Mouse (Mus musculus): ENCODE measurements around the gene Polrmt. TPM values are rescaled to one million over a fixed set of nuclear protein-coding genes. Genes with fewer than 3 reads are reported as not detected.

The Polrmt gene
- polyA plus RNA-seq, 1 experiment from 2014 or later, result 33.9 TPM

DNA sequence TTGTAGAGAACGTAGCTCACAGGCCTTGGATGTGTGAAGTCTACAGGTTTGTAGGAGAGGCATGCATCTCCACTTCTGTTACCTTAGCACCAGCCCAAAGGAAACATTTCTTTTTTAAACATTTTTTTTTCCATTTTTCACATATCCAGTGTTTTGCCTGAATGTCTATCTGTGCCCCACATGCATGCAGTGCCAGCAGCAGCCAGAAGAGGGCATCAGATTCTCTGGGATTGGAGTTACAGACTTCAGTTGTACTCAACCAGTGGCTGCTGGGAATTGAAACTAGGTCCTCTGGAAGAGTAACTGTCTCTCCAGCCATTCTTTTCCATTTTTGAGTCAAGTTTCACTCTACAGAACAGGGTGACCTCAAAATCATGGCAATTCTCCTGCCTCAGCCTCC is 13.9 kb downstream of the Polrmt start:
- Histone ChIP-seq H3K4me2 (no peak overlapping the region), H3K27me3 (replicated peaks) (no peaks in the 10 kb centered on the region), H3K27ac (no peak overlapping the region), H3K4me3 (replicated peaks) (no peak overlapping the region), H3K4me1 (no peaks in the 10 kb centered on the region), H3K36me3 (peaks cover 35% of the 10 kb centered on the region), H3K9me3 (peaks cover 2% of the 10 kb centered on the region; the same call in 1 of the 2 replicates), H3K9ac (no peak overlapping the region)
- ATAC-seq (ENCODE audit: insufficient read depth, low FRiP score, low read depth), result no peak
- WGBS, result 95% methylated on average over 1 of the region's 1 CpGs

DNA sequence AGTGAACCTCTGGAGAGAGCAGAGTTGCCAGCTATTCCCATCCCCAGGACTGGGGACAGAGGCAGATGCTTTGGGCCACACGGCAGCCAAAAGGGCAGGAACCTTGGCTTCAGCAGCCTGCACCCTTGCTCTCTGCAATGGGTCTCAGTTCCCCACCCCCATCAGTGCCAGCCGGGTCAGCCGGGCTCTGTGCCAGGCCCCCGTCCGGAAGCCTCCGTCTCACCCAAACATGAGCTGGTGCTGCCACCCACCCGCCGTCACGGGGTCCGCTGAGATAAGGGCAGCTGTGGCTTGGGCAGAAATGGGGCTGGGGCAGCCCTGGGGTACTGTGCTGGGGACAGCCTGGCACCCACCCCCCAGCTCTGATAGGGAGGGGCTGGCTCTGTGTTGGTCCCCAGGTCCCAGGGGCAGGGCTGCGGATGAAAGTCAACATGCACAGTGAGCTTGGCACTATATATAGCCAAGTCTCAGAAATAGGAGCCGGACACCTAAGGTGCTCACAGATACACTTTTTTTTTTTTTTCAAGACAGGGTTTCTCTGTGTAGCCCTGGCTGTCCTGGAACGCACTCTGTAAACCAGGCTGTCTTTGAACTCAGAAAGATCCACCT is 16.9 kb downstream of the Polrmt start:
- Histone ChIP-seq H3K4me3 (replicated peaks) (no peak overlapping the region), H3K4me1 (no peaks in the 10 kb centered on the region), H3K4me2 (no peak overlapping the region), H3K9me3 (no peaks in the 10 kb centered on the region), H3K27me3 (replicated peaks) (no peaks in the 10 kb centered on the region), H3K36me3 (peaks cover 8% of the 10 kb centered on the region; the same call in 1 of the 2 replicates), H3K9ac (no peak overlapping the region), H3K27ac (no peak overlapping the region)
- 78% methylated on average over 13 of the region's 13 CpGs for whole genome bisulfite sequencing
- ATAC-seq (ENCODE audit: insufficient read depth, low FRiP score, low read depth), result no peak; the same call in 1 of the 2 replicates

DNA sequence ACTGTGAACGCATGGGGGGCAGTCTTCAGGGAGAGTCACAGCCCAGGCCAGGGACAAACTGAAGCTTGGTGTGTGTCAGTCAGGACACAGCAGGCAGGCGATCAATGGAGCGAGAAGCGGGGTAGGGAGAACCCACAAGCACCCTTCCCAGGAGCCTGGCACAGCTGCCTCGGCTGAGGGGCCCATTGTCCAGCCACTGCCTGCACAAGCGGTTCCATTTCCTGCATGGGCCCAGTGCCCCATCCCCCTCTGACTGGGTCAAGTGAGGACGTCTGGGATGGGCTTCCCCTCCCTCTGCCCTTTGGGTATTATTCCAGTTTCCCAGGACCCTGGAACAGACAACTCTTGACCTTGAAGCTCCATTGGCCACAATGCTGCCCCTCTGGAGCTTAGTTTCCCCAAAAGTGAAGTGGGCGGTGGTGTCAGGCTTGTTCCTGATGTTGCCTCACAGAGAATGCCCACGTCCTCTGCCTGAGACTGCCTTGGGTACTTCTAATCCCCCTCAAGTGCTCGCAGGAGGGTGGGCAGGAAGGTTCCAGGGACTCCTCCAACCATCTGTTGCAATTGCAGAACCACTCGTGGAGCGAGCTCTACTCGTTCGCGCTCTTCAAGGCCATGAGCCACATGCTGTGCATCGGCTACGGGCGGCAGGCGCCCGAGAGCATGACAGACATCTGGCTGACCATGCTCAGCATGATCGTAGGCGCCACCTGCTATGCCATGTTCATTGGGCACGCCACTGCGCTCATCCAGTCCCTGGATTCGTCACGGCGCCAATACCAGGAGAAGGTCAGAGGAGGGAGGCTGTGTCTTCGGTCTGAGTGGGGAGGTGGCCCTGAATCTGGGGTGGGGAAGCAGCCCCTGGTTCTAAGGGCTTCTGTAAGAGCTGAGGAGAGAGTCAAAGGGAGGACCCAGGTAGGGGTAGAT is 17.8 kb downstream of the Polrmt start:
- H3K4me1 ChIP-seq, result no peaks in the 10 kb centered on the region
- no peak overlapping the region for H3K9ac ChIP-seq
- no peak overlapping the region for H3K4me3 ChIP-seq (replicated peaks)
- no peaks in the 10 kb centered on the region for H3K27me3 ChIP-seq (replicated peaks)
- WGBS, result 66% methylated on average over 28 of the region's 28 CpGs
- no peak overlapping the region for H3K4me2 ChIP-seq
- 0 out of 2 replicates have a peak, but pooled peaks cover under 1% of the 10 kb centered on the region for H3K36me3 ChIP-seq
- H3K9me3 ChIP-seq, result no peaks in the 10 kb centered on the region
- no peak overlapping the region for H3K27ac ChIP-seq
- no peak for ATAC-seq (ENCODE audit: insufficient read depth, low FRiP score, low read depth)

DNA sequence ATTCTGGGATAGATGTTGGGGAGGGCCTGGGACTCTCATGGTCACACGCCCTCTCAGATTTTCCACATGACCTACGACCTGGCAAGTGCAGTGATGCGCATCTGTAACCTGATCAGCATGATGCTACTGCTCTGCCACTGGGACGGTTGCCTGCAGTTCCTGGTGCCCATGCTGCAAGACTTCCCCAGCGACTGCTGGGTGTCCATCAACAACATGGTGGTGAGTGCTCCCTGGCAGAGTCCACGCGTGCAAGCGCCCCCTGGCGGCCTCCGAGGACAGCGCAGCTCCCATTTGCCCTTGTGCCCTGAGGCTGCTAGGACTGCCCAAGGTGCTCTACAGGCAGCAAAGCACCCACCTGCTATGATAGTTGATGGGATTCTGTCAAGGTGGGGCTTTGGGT is 20.3 kb downstream of the Polrmt start:
- H3K9ac ChIP-seq, result no peak overlapping the region
- ATAC-seq (ENCODE audit: insufficient read depth, low FRiP score, low read depth), result no peak
- no peak overlapping the region for H3K27ac ChIP-seq
- no peaks in the 10 kb centered on the region for H3K9me3 ChIP-seq
- no peak overlapping the region for H3K4me2 ChIP-seq
- H3K27me3 ChIP-seq (replicated peaks), result no peaks in the 10 kb centered on the region
- H3K4me1 ChIP-seq, result no peaks in the 10 kb centered on the region
- H3K36me3 ChIP-seq, result no peaks in the 10 kb centered on the region
- H3K4me3 ChIP-seq (replicated peaks), result no peak overlapping the region
- 38% methylated on average over 11 of the region's 11 CpGs for WGBS

DNA sequence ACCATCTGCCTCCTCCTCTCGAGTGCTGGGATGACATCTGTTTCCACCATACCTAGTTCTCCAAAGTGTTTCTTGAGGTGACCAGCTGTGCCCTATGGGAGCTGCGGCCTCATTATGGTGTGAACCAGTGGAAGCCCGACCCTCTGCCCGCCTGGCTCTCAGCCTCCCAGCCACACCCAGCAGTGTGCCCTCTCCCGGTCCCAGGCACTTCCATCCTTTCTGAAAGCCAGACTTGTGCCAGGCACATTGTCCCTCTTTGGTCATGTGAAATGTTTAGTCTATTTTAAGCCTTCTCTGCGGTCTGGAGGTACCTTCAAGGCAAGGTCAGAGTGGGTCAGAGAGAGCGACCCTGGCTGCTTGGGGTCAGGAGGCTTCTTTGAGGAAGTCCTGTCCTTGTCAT is 22.7 kb downstream of the Polrmt start:
- H3K4me1 ChIP-seq, result no peaks in the 10 kb centered on the region
- no peaks in the 10 kb centered on the region for H3K36me3 ChIP-seq
- peaks cover 3% of the 10 kb centered on the region; the same call in 1 of the 2 replicates for H3K27me3 ChIP-seq (replicated peaks)
- no peak overlapping the region for H3K4me2 ChIP-seq
- H3K27ac ChIP-seq, result no peak overlapping the region
- no peaks in the 10 kb centered on the region for H3K9me3 ChIP-seq
- 76% methylated on average over 7 of the region's 7 CpGs for WGBS
- H3K4me3 ChIP-seq (replicated peaks), result no peak overlapping the region
- H3K9ac ChIP-seq, result no peak overlapping the region
- no peak for ATAC-seq (ENCODE audit: insufficient read depth, low FRiP score, low read depth)

DNA sequence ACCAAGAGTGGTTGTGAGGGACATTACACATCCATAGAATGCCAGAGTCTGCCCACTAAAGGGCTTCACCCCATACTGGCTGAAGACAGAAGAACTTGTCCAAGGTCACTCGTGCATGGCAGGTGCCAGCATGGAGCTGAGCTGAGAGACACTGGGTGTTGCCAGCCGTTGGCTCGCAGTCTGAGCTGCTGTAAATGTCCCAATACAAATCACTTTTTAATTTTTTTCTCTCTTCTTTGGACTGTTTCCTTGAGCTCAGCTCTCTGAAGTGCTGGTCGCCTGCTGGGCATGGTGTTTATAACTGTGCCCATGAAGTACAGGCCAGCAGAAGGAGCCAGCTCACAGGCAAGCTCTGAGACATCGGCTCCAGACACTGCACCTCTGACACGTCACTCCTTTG is 23.3 kb downstream of the Polrmt start:
- no peak for ATAC-seq (ENCODE audit: insufficient read depth, low FRiP score, low read depth)
- no peak overlapping the region for H3K4me2 ChIP-seq
- no peak overlapping the region for H3K27ac ChIP-seq
- WGBS, result 65% methylated on average over 6 of the region's 6 CpGs
- peaks cover 9% of the 10 kb centered on the region for H3K27me3 ChIP-seq (replicated peaks)
- no peaks in the 10 kb centered on the region for H3K4me1 ChIP-seq
- no peak overlapping the region for H3K4me3 ChIP-seq (replicated peaks)
- no peak overlapping the region for H3K9ac ChIP-seq
- H3K9me3 ChIP-seq, result no peaks in the 10 kb centered on the region
- no peaks in the 10 kb centered on the region for H3K36me3 ChIP-seq

DNA sequence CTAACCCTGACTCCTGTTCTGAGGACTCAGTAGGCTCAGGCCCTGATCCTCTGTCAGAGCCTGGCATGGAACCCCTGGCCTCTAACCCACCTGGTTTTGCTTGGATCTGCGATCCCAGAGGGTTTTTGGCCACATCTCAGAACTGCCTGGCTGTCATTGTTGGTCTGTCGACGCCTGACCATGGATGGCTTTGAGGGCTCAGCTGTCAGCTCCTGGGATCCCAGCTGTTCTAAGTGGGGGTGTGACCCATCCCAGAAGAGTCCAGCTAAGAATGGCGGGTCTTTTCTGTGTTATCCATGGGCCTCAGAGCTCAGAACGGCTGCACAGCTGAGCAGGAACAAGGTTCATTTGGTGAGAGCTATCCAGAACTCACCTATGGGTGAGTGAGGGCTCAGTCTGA is 25.3 kb downstream of the Polrmt start:
- Histone ChIP-seq H3K4me1 (peaks cover 16% of the 10 kb centered on the region), H3K9me3 (no peaks in the 10 kb centered on the region), H3K27me3 (replicated peaks) (peaks cover 29% of the 10 kb centered on the region), H3K27ac (no peak overlapping the region), H3K9ac (no peak overlapping the region), H3K4me3 (replicated peaks) (no peak overlapping the region), H3K4me2 (no peak overlapping the region), H3K36me3 (no peaks in the 10 kb centered on the region)
- 64% methylated on average over 5 of the region's 5 CpGs for WGBS
- ATAC-seq (ENCODE audit: insufficient read depth, low FRiP score, low read depth), result no peak

DNA sequence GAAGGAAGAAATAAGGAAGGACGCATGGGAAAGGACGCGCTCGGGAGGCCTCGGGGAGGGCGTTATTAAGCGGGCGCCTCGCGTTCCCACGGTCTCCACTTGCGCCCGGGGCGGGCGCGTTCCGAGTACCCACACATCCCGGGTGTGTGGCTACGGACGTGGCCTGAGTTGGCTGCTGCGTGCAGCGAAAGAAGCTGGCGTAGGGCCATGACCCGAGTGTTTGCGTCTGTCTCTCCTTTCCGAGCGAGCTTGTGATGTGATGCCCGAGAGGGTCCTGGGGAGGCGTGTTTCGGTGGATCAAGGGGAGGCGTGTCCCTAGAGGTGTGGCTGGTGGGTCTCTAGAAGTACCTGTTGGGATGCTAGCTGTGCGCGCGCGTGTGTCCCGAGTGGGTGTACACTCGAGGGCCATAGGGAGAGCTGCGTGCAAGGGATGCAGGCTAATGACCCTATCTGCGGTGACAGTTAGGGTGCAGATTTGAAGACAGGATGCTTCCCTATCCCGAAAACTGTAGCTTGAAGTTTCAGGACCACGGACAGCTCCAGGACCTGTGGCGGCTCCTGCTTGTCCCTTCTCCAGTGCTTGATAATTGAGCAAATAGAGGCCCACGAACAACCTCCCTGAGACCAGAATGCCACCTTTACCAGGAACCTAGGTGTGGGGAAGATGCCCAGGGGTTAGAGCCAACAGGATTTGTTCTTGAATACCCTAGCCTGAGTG is 28.6 kb downstream of the Polrmt start:
- H3K4me1 ChIP-seq, result peaks cover 18% of the 10 kb centered on the region
- no peak overlapping the region for H3K9ac ChIP-seq
- no peak overlapping the region for H3K27ac ChIP-seq
- peaks cover 45% of the 10 kb centered on the region for H3K27me3 ChIP-seq (replicated peaks)
- 3% methylated on average over 43 of the region's 43 CpGs for WGBS
- H3K36me3 ChIP-seq, result no peaks in the 10 kb centered on the region
- no peaks in the 10 kb centered on the region for H3K9me3 ChIP-seq
- no peak for ATAC-seq (ENCODE audit: insufficient read depth, low FRiP score, low read depth)
- peak overlapping the region; percentile 94 for H3K4me2 ChIP-seq
- peak overlapping the region; percentile 59 for H3K4me3 ChIP-seq (replicated peaks)

DNA sequence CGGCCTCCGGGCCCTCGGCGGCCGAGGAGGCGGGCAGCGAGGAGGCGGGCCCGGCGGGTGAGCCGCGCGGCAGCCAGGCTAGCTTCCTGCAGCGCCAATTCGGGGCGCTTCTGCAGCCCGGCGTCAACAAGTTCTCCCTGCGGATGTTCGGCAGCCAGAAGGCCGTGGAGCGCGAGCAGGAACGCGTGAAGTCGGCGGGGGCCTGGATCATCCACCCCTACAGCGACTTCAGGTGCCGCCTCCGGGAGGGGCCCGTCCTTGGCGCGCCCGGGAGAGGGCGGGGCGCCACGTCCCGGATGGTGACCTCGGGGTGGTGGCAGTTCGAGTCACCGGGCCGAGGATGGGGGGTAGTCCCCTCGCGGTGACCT is 29.4 kb downstream of the Polrmt start:
- H3K9ac ChIP-seq, result no peak overlapping the region
- whole genome bisulfite sequencing, result under 1% methylated on average over 39 of the region's 44 CpGs
- H3K4me3 ChIP-seq (replicated peaks), result peak overlapping the region; percentile 59
- H3K36me3 ChIP-seq, result no peaks in the 10 kb centered on the region
- ATAC-seq (ENCODE audit: insufficient read depth, low FRiP score, low read depth), result no peak
- H3K27me3 ChIP-seq (replicated peaks), result peaks cover 45% of the 10 kb centered on the region
- H3K4me2 ChIP-seq, result peak overlapping the region; percentile 94
- H3K9me3 ChIP-seq, result no peaks in the 10 kb centered on the region
- no peak overlapping the region for H3K27ac ChIP-seq
- peaks cover 20% of the 10 kb centered on the region for H3K4me1 ChIP-seq

DNA sequence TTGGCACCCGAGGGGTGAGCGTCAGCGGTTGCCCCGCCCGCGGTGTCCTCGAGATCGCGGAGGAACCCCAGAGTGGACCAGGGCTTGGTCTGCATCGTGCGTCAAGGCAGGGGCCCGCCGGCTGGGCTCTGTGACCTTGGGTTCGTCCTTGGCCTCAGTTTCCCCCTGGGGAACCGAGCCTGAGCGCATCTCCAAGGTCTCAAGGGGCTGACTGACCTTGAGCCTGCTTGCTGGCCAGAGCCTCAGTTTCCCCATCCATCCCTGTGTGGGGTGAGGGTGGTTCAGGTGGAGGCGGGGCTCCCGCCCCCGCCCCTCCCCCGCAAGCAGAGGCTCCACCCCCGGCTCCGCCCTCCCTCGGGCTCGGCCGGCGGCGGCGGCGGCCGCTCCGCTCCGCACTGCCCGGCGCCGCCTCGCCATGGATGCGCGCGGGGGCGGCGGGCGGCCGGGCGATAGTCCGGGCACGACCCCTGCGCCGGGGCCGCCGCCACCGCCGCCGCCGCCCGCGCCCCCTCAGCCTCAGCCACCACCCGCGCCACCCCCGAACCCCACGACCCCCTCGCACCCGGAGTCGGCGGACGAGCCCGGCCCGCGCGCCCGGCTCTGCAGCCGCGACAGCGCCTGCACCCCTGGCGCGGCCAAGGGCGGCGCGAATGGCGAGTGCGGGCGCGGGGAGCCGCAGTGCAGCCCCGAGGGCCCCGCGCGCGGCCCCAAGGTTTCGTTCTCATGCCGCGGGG is 30.0 kb downstream of the Polrmt start, which contains the start of gene Hcn2:
TSS of gene Hcn2 (plus strand) at position 381 of the 734 bp plus-strand sequence.
- Histone ChIP-seq H3K27me3 (replicated peaks) (peaks cover 45% of the 10 kb centered on the region), H3K9ac (no peak within 1 kb of the TSS), H3K4me3 (replicated peaks) (peak within 1 kb of the TSS; percentile 59), H3K36me3 (0 out of 2 replicates have a peak, but pooled peaks cover 5% of the 10 kb centered on the region), H3K9me3 (no peaks in the 10 kb centered on the region), H3K27ac (no peak within 1 kb of the TSS), H3K4me1 (peaks cover 20% of the 10 kb centered on the region), H3K4me2 (peak within 1 kb of the TSS; percentile 94)
- 2% methylated on average over 83 of the region's 91 CpGs for whole genome bisulfite sequencing
- ATAC-seq (ENCODE audit: insufficient read depth, low FRiP score, low read depth), result no peak

DNA sequence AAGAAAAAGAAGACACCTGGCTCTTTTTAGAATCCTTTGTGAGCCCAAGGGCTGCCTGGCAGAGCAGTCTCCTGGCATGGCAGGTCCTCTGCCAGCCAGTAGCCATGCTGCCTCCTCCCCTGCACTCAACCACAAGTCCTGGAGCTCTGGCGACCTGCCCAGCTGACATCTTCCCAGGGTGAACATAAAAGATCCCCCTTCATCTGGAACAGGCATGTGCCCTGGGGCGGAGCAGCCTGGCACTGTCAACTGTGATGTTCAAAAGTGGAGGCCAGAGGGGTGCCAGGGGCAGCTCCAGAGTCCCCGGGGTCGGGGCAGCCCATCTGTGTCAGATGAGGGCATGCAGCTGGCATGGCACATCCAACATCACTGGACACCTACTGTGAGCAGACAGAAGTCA is 31.4 kb downstream of the Polrmt start:
- Histone ChIP-seq H3K36me3 (peaks cover 18% of the 10 kb centered on the region), H3K27me3 (replicated peaks) (peaks cover 45% of the 10 kb centered on the region), H3K4me2 (no peak overlapping the region), H3K4me1 (peaks cover 20% of the 10 kb centered on the region), H3K4me3 (replicated peaks) (no peak overlapping the region), H3K9me3 (no peaks in the 10 kb centered on the region), H3K9ac (no peak overlapping the region), H3K27ac (no peak overlapping the region)
- WGBS, result 65% methylated on average over 4 of the region's 4 CpGs
- no peak for ATAC-seq (ENCODE audit: insufficient read depth, low FRiP score, low read depth)
